In the genomic region with DNA sequence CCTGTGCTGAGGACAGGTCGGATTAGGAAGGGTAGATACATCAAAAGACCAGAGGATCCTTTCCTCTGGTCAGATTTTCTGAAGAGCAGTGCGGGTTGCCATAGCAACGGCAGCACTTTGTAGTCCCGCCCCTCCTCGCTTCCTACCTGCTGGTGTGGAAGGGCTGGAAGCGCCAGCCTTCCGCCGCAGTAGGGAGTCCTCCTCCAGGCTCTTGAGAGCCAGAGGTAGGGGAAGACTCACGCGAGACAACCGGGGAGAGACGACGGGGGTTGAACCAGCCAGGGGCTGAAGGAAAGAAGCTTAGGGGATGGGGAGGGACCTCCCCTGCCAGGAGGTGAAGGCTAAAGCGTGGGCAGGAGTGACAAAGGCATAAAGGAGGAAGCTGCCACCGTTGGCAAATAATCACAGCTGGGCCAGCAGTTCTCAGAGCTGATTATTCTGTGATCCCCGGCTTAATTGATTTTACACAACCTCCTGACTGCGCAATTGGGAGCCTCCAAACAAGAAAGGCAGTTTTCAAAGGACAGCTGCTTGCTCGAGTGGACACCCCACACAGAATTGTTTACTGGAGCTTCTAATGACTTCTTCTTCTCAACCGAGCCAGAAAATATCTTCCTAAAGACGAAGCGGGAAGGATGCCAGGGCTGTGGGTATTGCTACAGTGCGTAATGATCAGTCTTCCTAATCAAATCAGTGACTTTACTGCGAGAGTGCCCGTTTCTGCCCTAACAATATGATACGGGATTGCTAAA, we compare ENCODE assay signal across 7 mouse cellular contexts.
A peak's percentile ranks its signal among the peaks of the same experiment; 100 is the strongest.
DNase-seq lines count a peak whose midpoint lies in the region; ATAC-seq lines count a peak whose summit lies in the region.

No protein-coding gene starts in this region.

- peak; percentile 95 for DNase-seq in ES-CJ7 (ENCODE audit: low read depth, low spot score)
- DNase-seq in adrenal gland, adult 2 months, result peak; percentile 47
- peak; percentile 33 to 70 for DNase-seq in left cerebral cortex, adult 9 months (ENCODE audit: low spot score in 2 of 2)
- peak; percentile 76 for DNase-seq in midbrain, embryonic 10.5 days (ENCODE audit: low spot score)
- peak; percentile 69 for DNase-seq in right cerebral cortex, postnatal 4 days

- peaks cover 11% of the 10 kb centered on the region for H3K4me1 ChIP-seq in embryonic facial prominence, embryonic 13.5 days
- H3K4me1 ChIP-seq in hindbrain, embryonic 15.5 days (replicated peaks), result peaks cover 26% of the 10 kb centered on the region
- H3K4me1 ChIP-seq in midbrain, embryonic 10.5 days, result peaks cover 26% of the 10 kb centered on the region

- H3K9ac ChIP-seq in embryonic facial prominence, embryonic 13.5 days, result peak overlapping the region; percentile 66
- H3K9ac ChIP-seq in hindbrain, embryonic 15.5 days, result peak overlapping the region; percentile 67

- no peak overlapping the region for H3K27ac ChIP-seq in embryonic facial prominence, embryonic 13.5 days
- H3K27ac ChIP-seq in hindbrain, embryonic 15.5 days (replicated peaks), result peak overlapping the region; percentile 99
- H3K27ac ChIP-seq in midbrain, embryonic 10.5 days (replicated peaks), result peak overlapping the region; percentile 81

- peaks cover 20% of the 10 kb centered on the region; the same call in 1 of the 2 replicates for H3K27me3 ChIP-seq in embryonic facial prominence, embryonic 13.5 days
- H3K27me3 ChIP-seq in hindbrain, embryonic 15.5 days, result no peaks in the 10 kb centered on the region
- H3K27me3 ChIP-seq in midbrain, embryonic 10.5 days (ENCODE audit: low read depth, poor library complexity, severe bottlenecking), result peaks cover 8% of the 10 kb centered on the region; the same call in 1 of the 2 replicates

- peak overlapping the region; percentile 71 for H3K4me2 ChIP-seq in embryonic facial prominence, embryonic 13.5 days
- H3K4me2 ChIP-seq in hindbrain, embryonic 15.5 days, result peak overlapping the region; percentile 79

- peak overlapping the region; percentile 40 for H3K4me3 ChIP-seq in embryonic facial prominence, embryonic 13.5 days
- peak overlapping the region; percentile 42 for H3K4me3 ChIP-seq in hindbrain, embryonic 15.5 days
- peak overlapping the region; percentile 53 for H3K4me3 ChIP-seq in midbrain, embryonic 10.5 days

- WGBS in embryonic facial prominence, embryonic 13.5 days, result 8% methylated on average over 25 of the region's 25 CpGs
- 3% methylated on average over 25 of the region's 25 CpGs for WGBS in hindbrain, embryonic 15.5 days
- WGBS in midbrain, embryonic 10.5 days, result 6% methylated on average over 25 of the region's 25 CpGs

- no peaks in the 10 kb centered on the region for H3K36me3 ChIP-seq in embryonic facial prominence, embryonic 13.5 days
- H3K36me3 ChIP-seq in hindbrain, embryonic 15.5 days, result no peaks in the 10 kb centered on the region
- no peaks in the 10 kb centered on the region for H3K36me3 ChIP-seq in midbrain, embryonic 10.5 days

- 0 out of 2 replicates have a peak, but pooled peaks have one; percentile 59 for ATAC-seq in embryonic facial prominence, embryonic 13.5 days (ENCODE audit: insufficient number of reproducible peaks, insufficient read depth, low FRiP score, low TSS enrichment, low read depth)
- peak; percentile 92 for ATAC-seq in hindbrain, embryonic 15.5 days (ENCODE audit: low FRiP score, low read depth)

- no peaks in the 10 kb centered on the region for H3K9me3 ChIP-seq in embryonic facial prominence, embryonic 13.5 days
- no peaks in the 10 kb centered on the region for H3K9me3 ChIP-seq in hindbrain, embryonic 15.5 days
- no peaks in the 10 kb centered on the region for H3K9me3 ChIP-seq in midbrain, embryonic 10.5 days (replicated peaks)
